ENCODE assay signal across 7 mouse cellular contexts in the genomic region with DNA sequence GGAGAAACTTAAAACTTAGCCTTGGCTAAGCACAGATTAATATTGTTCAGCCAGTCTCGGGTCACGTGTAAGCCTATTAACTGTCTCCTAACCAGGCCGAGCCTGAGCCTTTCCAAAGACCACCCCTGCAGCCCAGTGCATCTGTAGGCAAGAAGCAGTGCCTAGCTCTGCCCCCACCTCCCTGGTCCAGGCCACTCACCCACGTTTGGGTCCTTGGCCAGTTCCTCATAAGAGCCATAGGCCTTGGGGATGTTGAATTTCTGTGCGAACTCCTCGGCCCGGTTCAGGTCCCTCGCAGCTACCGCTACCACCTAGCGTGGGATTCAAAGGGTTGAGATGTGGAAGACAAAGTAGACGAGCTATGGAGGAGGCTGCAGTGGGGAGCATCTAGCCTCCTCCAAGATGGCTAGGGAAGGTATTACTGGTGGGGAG. TPM values are rescaled to one million over a fixed set of nuclear protein-coding genes. Genes with fewer than 3 reads are reported as not detected.
A peak's percentile ranks its signal among the peaks of the same experiment; 100 is the strongest.
DNase-seq lines count a peak whose midpoint lies in the region; ATAC-seq lines count a peak whose summit lies in the region.

No protein-coding gene starts in this region.

- H3K27me3 ChIP-seq in lung, embryonic 16.5 days (ENCODE audit: control insufficient read depth, insufficient read depth, low read depth, low read length), result no peaks in the 10 kb centered on the region
- no peaks in the 10 kb centered on the region for H3K27me3 ChIP-seq in forebrain, embryonic 14.5 days (replicated peaks; ENCODE audit: control insufficient read depth, insufficient read depth, low read length)
- H3K27me3 ChIP-seq in liver, embryonic 15.5 days, result no peaks in the 10 kb centered on the region

- peak; percentile 12; the same call in 1 of the 2 replicates for ATAC-seq in lung, embryonic 16.5 days (ENCODE audit: low read depth)
- peak; percentile 53 for ATAC-seq in forebrain, embryonic 14.5 days
- 0 out of 2 replicates have a peak, but pooled peaks have one; percentile 1 for ATAC-seq in liver, embryonic 15.5 days (ENCODE audit: insufficient read depth)

- H3K9ac ChIP-seq in lung, embryonic 16.5 days (ENCODE audit: low read length), result peak overlapping the region; percentile 72
- H3K9ac ChIP-seq in forebrain, embryonic 14.5 days (ENCODE audit: low read length), result peak overlapping the region; percentile 68
- H3K9ac ChIP-seq in liver, embryonic 15.5 days, result peak overlapping the region; percentile 56; the same call in 1 of the 2 replicates

- H3K36me3 ChIP-seq in lung, embryonic 16.5 days (ENCODE audit: control insufficient read depth, insufficient read depth, low read length), result peaks cover 4% of the 10 kb centered on the region
- peaks cover 9% of the 10 kb centered on the region; the same call in 1 of the 2 replicates for H3K36me3 ChIP-seq in forebrain, embryonic 14.5 days (ENCODE audit: control insufficient read depth, insufficient read depth, low read length)
- peaks cover 9% of the 10 kb centered on the region for H3K36me3 ChIP-seq in liver, embryonic 15.5 days (replicated peaks)

- H3K27ac ChIP-seq in lung, embryonic 16.5 days (ENCODE audit: low read length), result peak overlapping the region; percentile 61; the same call in 1 of the 2 replicates
- H3K27ac ChIP-seq in forebrain, embryonic 14.5 days (ENCODE audit: low read depth, low read length), result peak overlapping the region; percentile 46
- no peak overlapping the region for H3K27ac ChIP-seq in liver, embryonic 15.5 days (replicated peaks)

- intact Hi-C loops in left cerebral cortex, postnatal 4 days (cut with DNase I), result no loop called here

- H3K4me2 ChIP-seq in lung, embryonic 16.5 days (ENCODE audit: low read depth, low read length), result peak overlapping the region; percentile 72
- peak overlapping the region; percentile 63 for H3K4me2 ChIP-seq in forebrain, embryonic 14.5 days (ENCODE audit: low read length)
- H3K4me2 ChIP-seq in liver, embryonic 15.5 days, result peak overlapping the region; percentile 76

- H3K9me3 ChIP-seq in lung, embryonic 16.5 days (ENCODE audit: control insufficient read depth, low read length), result no peaks in the 10 kb centered on the region
- H3K9me3 ChIP-seq in forebrain, embryonic 14.5 days (replicated peaks; ENCODE audit: control insufficient read depth, low read length), result no peaks in the 10 kb centered on the region
- H3K9me3 ChIP-seq in liver, embryonic 15.5 days (replicated peaks), result no peaks in the 10 kb centered on the region

- H3K4me3 ChIP-seq in lung, embryonic 16.5 days (ENCODE audit: low read length), result peak overlapping the region; percentile 57
- H3K4me3 ChIP-seq in forebrain, embryonic 14.5 days (ENCODE audit: low read depth, low read length), result peak overlapping the region; percentile 38
- H3K4me3 ChIP-seq in liver, embryonic 15.5 days (replicated peaks), result peak overlapping the region; percentile 62

- 0 out of 2 replicates have a peak, but pooled peaks cover 2% of the 10 kb centered on the region for H3K4me1 ChIP-seq in lung, embryonic 16.5 days (replicated peaks; ENCODE audit: control insufficient read depth, insufficient read depth, low read length)
- no peaks in the 10 kb centered on the region; the same call in 1 of the 2 replicates for H3K4me1 ChIP-seq in forebrain, embryonic 14.5 days (ENCODE audit: control insufficient read depth, insufficient read depth, low read length)
- peaks cover 71% of the 10 kb centered on the region for H3K4me1 ChIP-seq in liver, embryonic 15.5 days (replicated peaks)

- DNase-seq in lung, postnatal 25 days (ENCODE audit: low spot score), result no peak
- DNase-seq in forebrain, embryonic 14.5 days (ENCODE audit: low spot score), result peak; percentile 27
- no peak for DNase-seq in spleen, postnatal 36 days (ENCODE audit: low spot score in 2 of 2)
- no peak for DNase-seq in urinary bladder, postnatal 36 days (ENCODE audit: low spot score in 2 of 2)
- DNase-seq in left cerebral cortex, postnatal 4 days, result no peak

- WGBS in lung, embryonic 16.5 days, result 48% methylated on average over 11 of the region's 11 CpGs
- 16% methylated on average over 11 of the region's 11 CpGs for WGBS in forebrain, embryonic 14.5 days
- 62% methylated on average over 11 of the region's 11 CpGs for WGBS in liver, embryonic 15.5 days (ENCODE audit: insufficient replicate concordance)

RNA-seq across cellular contexts. Expression of a gene that starts 0.7 kb away (rescaled TPM):
- polyA plus RNA-seq in lung, embryonic 16.5 days (2015; fragmentation: Nextera tagmentation; extraction: Ambion mirVana), result 3.6 and 3.7 TPM in 2 replicates
- polyA plus RNA-seq in forebrain, embryonic 14.5 days (2014; fragmentation: Nextera tagmentation; extraction: Ambion mirVana), result 1.4 and 1.6 TPM in 2 replicates
- 2.4 and 2.5 TPM in 2 replicates for polyA plus RNA-seq in liver, embryonic 15.5 days (2015; fragmentation: Nextera tagmentation; extraction: Ambion mirVana)
- 1 to 10 TPM; 2.6 to 3.2 TPM for total RNA-seq in left cerebral cortex, postnatal 4 days (2021)

RNA-seq across cellular contexts. Expression of a gene that starts 1.3 kb away (rescaled TPM):
- polyA plus RNA-seq in lung, embryonic 16.5 days (2015; fragmentation: Nextera tagmentation; extraction: Ambion mirVana), result not detected in 2 replicates
- not detected in 2 replicates for polyA plus RNA-seq in forebrain, embryonic 14.5 days (2014; fragmentation: Nextera tagmentation; extraction: Ambion mirVana)
- not detected in 2 replicates for polyA plus RNA-seq in liver, embryonic 15.5 days (2015; fragmentation: Nextera tagmentation; extraction: Ambion mirVana)
- not detected for total RNA-seq in left cerebral cortex, postnatal 4 days (2021)

RNA-seq across cellular contexts. Expression of a gene that starts 6.2 kb away (rescaled TPM):
- polyA plus RNA-seq in lung, embryonic 16.5 days (2015; fragmentation: Nextera tagmentation; extraction: Ambion mirVana), result 0.39 and 0.57 TPM in 2 replicates
- 0.15 TPM in 1 of 2 replicates, not detected in the other for polyA plus RNA-seq in forebrain, embryonic 14.5 days (2014; fragmentation: Nextera tagmentation; extraction: Ambion mirVana)
- polyA plus RNA-seq in liver, embryonic 15.5 days (2015; fragmentation: Nextera tagmentation; extraction: Ambion mirVana), result 0.58 and 0.62 TPM in 2 replicates
- under 1 TPM; 0.22 to 0.24 TPM for total RNA-seq in left cerebral cortex, postnatal 4 days (2021)

RNA-seq across cellular contexts. Expression of a gene that starts 21.2 kb away (rescaled TPM):
- polyA plus RNA-seq in lung, embryonic 16.5 days (2015; fragmentation: Nextera tagmentation; extraction: Ambion mirVana), result 135 and 136 TPM in 2 replicates
- 163 and 168 TPM in 2 replicates for polyA plus RNA-seq in forebrain, embryonic 14.5 days (2014; fragmentation: Nextera tagmentation; extraction: Ambion mirVana)
- polyA plus RNA-seq in liver, embryonic 15.5 days (2015; fragmentation: Nextera tagmentation; extraction: Ambion mirVana), result 70.3 and 71.4 TPM in 2 replicates
- total RNA-seq in left cerebral cortex, postnatal 4 days (2021), result 100 to 1,000 TPM; 116 to 119 TPM

RNA-seq across cellular contexts. Expression of a gene that starts 22.3 kb away (rescaled TPM):
- polyA plus RNA-seq in lung, embryonic 16.5 days (2015; fragmentation: Nextera tagmentation; extraction: Ambion mirVana), result 254 and 266 TPM in 2 replicates
- polyA plus RNA-seq in forebrain, embryonic 14.5 days (2014; fragmentation: Nextera tagmentation; extraction: Ambion mirVana), result 69.0 and 96.5 TPM in 2 replicates
- 118 and 131 TPM in 2 replicates for polyA plus RNA-seq in liver, embryonic 15.5 days (2015; fragmentation: Nextera tagmentation; extraction: Ambion mirVana)
- 100 to 1,000 TPM; 110 to 116 TPM for total RNA-seq in left cerebral cortex, postnatal 4 days (2021)

Comparison
In these comparisons a context has a peak if more than half of its experiments do, and no peak if none do; other contexts are left out.
1. ATAC-seq: peak in every context shown above with its lines; median percentile 53 in forebrain, embryonic 14.5 days; 12 in lung, embryonic 16.5 days; 1 in liver, embryonic 15.5 days.